Mouse (Mus musculus) lung, adult 2 months (tissue): ENCODE measurements at regions not wholly inside any gene's neighbourhood (a gene's known extent, or its start where the extent isn't known, plus 50 kb on each side); places are given as distances from the start of the nearest gene placed in this dataset.

ENCODE experiments used
- CTCF ChIP-seq: fragments of 200-500 bp; IDR thresholded peaks from 2 replicates; pipeline ENCODE4 v1.5.1; 2011; ENCODE audit warnings: mild to moderate bottlenecking, low read length, control low read depth; ENCODE audit not compliant: insufficient read depth
- POLR2A ChIP-seq: fragments of 200-500 bp; IDR thresholded peaks from 2 replicates; pipeline ENCODE4 v1.6.1; 2011; ENCODE audit warnings: low read depth, mild to moderate bottlenecking, control low read depth, low read length, borderline replicate concordance; ENCODE audit errors: extremely low read depth

DNA sequence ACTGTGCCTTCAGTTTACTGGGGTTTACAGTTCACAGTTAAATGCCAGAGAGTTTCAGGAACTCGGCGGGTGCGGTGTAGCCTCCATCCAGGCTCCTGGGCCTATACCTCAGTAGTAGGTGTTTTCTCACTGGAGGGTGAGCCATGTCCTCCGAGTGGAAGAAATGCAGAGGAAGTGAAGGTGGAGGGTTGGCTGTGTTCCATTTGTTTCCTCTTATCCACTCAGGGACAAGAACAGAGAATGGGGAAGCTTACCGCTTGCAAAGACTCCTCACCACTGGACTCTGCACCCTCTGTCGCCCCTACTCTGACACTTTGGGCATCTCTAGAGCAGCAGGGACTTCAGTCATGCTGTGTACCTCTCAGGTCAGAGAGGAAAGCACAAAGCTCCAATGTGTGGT, 238.1 kb upstream of the Ccdc122 start:
- TF ChIP-seq CTCF (no peak), POLR2A (no peak)
